Mouse (Mus musculus) myocyte (in vitro differentiated cells): ENCODE measurements at regions not wholly inside any gene's neighbourhood (a gene's known extent, or its start where the extent isn't known, plus 50 kb on each side); places are given as distances from the start of the nearest gene placed in this dataset.

Source experiments
- CEBPB ChIP-seq: IDR thresholded peaks from 2 replicates; pipeline ENCODE4 v1.6.1; 2011; ENCODE audit warnings: mild to moderate bottlenecking, moderate library complexity; ENCODE audit not compliant: poor library complexity, insufficient read depth, severe bottlenecking
- MAX ChIP-seq: IDR thresholded peaks from one replicate; pipeline ENCODE4 v1.6.1; 2011; ENCODE audit warnings: low read depth, mild to moderate bottlenecking, control low read depth
- MYOG ChIP-seq, 3 experiments: IDR thresholded peaks; one replicate each; pipeline ENCODE4 v1.6.1; 2011; ENCODE audit warnings: control low read depth in 2 of 3, low read depth in 2 of 3, mild to moderate bottlenecking in 2 of 3; ENCODE audit not compliant: insufficient read length in 2 of 3, control insufficient read depth in 1 of 3, insufficient read depth in 1 of 3
- SRF ChIP-seq: IDR thresholded peaks from one replicate; pipeline ENCODE4 v1.6.1; 2011; ENCODE audit warnings: low read depth; ENCODE audit not compliant: control insufficient read depth, insufficient read length
- TCF3 ChIP-seq: IDR thresholded peaks from one replicate; pipeline ENCODE4 v1.6.1; 2011; ENCODE audit warnings: low read depth, control low read depth; ENCODE audit not compliant: insufficient read length
- USF1 ChIP-seq: IDR thresholded peaks from one replicate; pipeline ENCODE4 v1.6.1; 2011; ENCODE audit warnings: low read depth, mild to moderate bottlenecking, control low read depth, moderate library complexity

GRCm38 (mm10) chr5:13959575-13959974, 65.5 kb upstream of the Sema3e start:
- TF ChIP-seq TCF3: no peak
- no peak for TF ChIP-seq MAX
- TF ChIP-seq USF1: no peak
- no peak for TF ChIP-seq MYOG (IDR thresholded peaks at IDR 0.05; ENCODE audit: control insufficient read depth in 1 of 3, insufficient read depth in 1 of 3, insufficient read length in 2 of 3, low read depth in 2 of 3)
- TF ChIP-seq CEBPB: no peak
- TF ChIP-seq SRF: no peak
